Mouse (Mus musculus) neural tube, embryonic 10.5 days (tissue): ENCODE results near the gene Lrrc27.

Source experiments
- DNase-seq: peaks from one replicate; pipeline ENCODE4 v3.0.0-alpha.2; 2017; ENCODE audit warnings: low spot score; ENCODE audit errors: extremely low spot score

Gene Lrrc27

GRCm38 (mm10) chr7:139239432-139239831 lies 26.6 kb downstream of the Lrrc27 start:
- DNase-seq = no peak

DNA sequence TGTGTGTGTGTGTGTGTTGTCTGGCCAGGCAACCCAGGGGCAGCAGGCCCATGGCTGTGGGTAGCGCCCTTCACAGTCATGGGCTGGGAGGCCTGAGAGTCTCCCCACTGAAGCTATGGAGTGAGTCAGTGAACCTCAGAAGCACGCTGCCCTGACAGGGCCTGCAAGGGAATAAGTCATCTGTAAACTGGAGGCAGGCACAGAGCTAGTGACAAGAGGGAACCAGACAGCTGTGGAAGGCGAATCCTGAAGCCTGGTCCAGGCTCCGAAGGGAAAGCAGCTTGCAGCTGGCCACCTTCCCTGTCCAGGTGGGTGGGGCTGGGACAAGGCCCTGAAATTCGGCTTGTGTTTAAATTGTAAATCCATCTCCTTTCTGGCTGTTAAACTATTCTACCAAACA lies 33.3 kb downstream of the Lrrc27 start:
- no peak for DNase-seq

DNA sequence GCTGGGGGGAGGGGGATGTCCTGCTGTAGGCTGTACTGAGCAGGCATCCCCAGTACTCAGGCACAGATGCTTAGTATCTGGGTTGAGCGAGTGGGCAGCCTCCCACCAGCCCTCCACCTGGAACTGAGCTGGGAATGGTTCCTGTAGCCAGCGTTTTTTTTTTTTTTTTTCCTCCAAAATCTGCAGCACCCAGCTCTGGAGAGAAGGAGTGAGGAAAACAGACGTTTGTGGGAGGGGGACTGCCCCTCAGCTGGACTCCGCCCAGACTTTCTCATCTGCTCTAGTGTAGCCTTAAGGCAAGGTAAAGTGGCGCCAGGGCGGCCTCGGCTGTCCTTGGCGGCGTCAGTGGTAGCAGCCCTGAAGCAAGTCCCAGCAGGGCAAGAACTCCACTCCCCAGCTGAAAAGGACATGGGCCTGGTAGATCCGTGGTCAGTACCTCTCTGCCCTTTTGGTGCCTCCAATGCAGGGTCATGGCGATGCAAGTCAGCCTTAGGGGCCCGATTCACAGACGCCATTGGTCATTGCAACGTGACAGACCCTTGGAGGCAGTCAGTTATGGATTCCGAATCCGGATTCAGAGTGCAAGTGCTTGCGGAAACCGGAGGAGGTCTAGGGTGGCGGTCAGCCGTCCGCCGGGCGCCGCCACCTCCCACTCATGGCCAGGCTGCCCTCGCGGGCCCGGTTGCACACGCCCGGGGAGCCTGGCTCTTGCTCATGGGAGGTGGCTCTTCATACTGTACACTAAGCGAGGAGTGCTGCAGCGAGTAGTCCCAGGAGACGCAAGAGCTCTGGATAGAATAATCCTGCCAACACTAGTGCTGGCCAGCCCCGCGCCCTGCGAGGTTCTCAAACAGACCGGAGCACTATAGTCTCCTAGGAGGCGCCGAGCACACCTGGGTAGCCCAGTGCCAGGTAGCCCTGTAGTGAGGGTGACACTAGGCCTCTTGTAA lies 34.4 kb downstream of the Lrrc27 start:
- peak; percentile 58 for DNase-seq

DNA sequence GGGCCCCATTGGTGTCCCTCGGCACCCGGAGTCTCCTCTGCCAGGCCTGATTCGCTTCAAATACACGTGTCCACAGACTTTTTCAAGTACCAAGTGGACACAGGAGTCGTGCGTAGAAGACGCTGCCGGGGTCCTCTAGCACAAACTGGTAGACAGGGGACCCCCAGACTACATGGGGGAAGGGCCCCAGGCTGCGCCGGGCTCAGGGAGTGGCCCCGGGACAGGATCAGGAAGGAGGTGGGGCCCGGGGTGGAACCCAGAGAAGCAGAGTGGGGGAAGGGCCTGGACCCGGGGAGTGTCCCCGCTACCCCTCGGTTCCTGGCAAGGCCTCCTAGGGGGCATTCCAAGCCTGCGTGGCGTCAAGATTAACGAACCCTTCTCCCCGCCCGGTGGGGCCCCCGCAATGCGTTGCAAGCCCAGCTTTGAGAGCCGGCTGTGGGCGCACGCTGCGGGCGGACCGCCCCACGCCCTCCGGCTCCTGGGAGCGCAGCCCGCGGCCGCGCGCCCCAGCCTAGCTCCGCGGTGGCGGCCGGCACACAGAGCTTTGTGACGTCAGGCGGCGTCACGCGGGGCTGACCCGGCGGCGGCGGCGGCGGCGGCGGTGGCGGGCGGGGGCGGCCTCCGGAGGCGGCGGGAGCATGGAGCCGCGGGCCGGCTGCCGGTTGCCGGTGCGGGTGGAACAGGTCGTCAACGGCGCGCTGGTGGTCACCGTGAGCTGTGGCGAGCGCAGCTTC lies 35.3 kb downstream of the Lrrc27 start, which contains the start of gene Pwwp2b:
TSS of gene Pwwp2b (plus strand) at position 602 of the 734 bp plus-strand sequence.
- peak; percentile 84 for DNase-seq

GRCm38 (mm10) chr7:139248615-139249405 lies 36.0 kb downstream of the Lrrc27 start:
- DNase-seq = no peak

DNA sequence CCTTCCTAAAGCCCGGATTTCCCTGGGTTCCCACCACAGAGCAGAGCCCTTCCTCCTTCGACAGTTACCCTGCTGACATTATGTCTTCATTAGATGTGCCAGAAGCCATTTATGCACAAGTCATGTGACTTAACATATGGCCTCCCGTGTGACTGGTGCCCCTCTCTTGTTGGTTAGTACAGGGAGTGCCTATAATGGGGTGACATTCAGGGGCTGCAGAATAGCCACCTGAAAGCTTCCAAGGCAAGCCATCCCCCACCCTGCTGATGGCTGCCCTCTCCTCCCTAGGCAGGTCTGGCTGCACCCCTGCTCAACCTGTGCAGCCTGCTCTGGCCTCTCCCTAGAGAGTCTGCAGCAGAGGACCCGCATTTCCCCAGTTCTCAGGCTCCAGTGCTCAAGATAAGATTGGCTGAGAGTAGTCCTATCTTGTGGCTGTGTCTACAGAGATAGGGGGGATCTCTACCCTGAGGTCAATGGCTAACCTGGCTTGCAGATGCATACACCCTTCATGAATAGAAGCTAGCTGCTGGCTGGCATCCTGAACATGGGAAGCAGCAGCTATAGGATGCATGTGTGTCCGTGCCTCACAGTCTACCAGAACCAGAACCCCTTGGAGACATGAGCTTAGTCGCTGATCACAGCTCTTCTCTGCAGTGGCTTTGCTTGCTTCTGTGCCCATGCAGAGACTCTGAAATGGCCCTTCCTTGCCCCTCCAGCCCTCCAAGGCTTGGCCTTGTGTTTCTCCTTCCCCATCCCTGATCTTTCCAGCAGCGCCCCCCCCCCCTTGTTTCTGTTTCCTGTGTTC lies 36.8 kb downstream of the Lrrc27 start:
- DNase-seq = no peak

GRCm38 (mm10) chr7:139251881-139252301 lies 39.1 kb downstream of the Lrrc27 start:
- no peak for DNase-seq

DNA sequence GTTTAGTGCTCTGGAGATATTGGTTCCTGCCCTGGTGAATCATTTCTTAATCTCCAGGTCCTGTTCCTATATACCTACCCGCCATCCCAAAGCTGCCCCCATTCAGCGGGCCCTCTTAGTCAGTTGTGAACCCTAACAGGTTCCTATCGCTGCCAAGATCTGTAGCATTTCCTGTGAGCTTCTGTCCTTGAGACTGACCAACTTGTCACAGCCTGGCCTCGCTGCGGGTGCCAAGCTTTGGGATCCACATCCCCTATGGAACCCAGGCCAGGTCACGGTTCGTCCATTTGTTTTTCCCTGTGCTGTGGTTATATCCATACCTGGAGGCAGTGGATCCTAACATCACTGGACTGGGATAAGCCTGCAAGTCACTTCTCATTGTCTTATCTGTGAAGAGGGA lies 39.8 kb downstream of the Lrrc27 start:
- DNase-seq = no peak

DNA sequence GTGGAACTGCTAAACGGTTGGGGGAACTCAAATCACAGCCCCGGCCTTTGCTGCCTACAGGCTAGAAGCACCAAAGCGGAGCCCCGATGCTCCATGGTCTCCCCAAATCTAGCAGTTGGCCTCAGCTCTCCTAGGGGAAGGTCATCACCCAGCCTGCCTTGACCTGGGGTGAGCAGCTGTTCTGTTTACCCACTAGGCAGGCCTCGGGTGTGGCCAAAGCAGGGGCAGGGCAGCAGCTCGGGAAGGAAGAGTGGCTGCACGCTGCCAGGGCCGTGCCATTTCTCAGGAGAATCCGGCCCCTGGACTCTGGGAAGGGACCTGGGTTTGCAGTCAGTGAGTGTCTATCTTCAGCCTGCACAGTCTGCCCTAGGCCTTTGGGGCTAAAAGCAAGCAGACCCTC lies 40.2 kb downstream of the Lrrc27 start:
- no peak for DNase-seq

GRCm38 (mm10) chr7:139253462-139253861 lies 40.7 kb downstream of the Lrrc27 start:
- DNase-seq = no peak

- DNase-seq = no peak
Measured at GRCm38 (mm10) chr7:139254626-139255025, 41.8 kb downstream of the Lrrc27 start.

DNA sequence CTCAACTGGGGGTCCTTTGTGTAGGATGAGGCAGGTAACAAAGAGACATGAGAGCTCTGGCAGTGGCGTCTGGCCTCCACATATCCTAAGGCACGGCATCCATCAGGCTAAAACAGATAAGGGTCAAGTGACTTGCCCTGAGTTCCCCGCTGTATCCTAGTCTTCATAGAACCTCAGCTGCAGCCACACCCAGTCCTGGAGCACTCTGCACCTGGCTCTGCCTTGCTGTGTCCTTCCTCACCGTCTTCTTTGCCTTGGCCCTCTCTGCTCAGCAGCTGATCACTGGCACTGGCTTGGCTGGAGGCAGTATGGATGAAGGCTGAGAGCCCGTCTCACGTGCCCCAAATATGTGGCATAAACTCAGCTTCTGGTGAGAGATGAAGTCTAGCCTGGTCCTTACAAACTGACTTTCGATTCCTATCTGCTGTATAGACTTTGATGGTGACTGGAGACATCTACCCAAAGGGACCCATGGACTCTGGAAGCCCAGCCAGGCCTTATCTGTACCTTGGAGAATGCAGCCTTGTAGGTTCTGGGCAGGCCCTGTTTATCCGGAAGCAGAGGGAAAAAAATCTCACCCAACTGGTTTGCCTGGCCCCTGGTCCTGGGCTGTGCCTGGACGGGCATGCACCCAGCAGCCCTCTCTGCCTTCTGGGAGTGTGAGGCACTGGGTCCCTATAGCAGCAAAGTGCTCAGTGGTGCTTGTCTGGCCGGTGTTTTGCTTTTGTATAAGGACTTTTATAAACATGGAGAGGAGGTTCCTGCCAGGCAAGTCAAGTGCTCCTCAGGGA lies 45.2 kb downstream of the Lrrc27 start:
- no peak for DNase-seq

GRCm38 (mm10) chr7:139264337-139264736 lies 51.5 kb downstream of the Lrrc27 start:
- no peak for DNase-seq

DNA sequence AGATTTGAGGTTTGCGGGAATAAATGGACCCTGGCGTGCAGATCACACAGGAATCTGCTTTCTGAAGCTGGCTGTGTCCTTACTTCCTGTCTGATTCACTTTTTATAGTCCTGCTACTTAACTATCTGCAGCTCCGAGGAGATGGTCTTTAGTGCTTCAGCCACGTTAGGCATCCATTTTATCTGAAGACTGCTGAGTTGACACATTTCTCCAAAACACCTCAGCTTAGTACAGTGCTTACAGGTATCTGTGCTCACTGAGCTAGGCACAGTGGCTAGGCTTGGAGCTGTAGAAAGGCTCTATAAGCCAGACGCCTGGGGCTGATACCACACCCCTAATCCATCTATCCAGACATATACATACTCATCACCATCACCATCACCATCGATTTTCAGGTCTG lies 52.8 kb downstream of the Lrrc27 start:
- DNase-seq = no peak

- DNase-seq = no peak
Measured at GRCm38 (mm10) chr7:139266431-139266830, 53.6 kb downstream of the Lrrc27 start.

DNA sequence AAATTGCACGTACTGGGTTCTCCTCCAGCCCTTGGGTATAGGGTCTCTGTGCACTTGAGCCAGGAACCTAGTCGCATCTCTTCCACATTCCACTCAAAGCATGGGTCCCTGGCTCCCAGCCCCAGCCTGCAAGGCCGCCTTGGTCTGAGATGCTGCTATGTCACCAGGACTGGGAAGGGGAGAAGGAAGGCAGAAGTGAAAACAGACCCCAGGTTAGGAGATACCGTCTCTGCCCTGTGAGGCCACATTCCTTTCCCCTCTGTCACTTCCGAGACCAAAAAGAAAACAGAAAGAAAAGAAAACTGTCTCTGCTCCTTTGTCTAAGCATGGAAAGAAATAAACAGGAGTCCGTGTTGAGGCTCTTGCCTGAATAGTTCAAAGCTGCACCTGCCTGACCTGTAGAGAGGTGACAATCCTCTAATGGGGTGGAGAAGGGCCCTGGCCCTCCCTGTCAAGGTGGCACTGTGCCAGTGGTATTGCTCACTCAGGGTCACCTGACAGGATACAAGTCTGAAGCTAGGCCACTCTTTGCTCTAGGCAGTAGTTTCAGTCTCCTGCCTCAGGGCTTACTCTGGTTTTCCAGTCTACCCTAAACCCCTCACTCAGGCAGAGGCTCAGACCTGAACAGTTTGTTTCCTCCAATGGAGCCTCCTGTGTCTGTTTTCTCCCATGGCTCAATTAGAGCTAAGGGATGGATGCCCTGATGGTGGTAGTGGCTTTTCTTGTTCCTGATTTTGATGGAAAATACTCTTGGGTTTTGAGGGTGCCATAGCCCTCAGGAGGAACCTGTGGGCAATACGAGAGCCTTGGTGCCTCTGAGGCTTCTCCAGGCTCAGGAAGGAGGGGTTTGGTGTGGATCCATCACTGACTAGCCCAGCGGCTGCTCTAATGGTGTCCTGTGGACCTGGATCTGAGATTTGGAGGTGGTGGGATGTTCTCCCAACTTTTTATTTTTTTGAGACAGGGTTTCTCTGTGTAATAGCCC lies 54.4 kb downstream of the Lrrc27 start:
- DNase-seq = no peak

DNA sequence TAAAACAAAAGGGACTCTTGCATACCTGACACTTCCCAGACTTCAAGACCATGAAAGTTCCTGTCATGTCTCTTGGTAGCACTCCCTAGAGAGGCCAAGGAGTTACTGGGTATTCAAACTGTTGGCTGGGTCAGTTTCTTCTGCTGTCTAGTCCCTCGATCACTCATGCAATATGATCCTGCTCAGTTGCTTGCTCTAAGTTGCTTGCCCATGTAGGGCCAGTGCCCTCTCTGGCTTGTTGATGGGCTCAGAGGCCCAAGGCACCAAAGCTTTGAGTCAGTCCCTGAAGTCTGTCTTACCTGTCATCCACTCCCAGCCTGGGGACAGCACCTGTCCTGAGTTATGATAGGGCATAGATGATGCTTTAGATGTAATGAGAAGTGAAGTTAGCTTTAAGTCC lies 58.0 kb downstream of the Lrrc27 start:
- DNase-seq = no peak

DNA sequence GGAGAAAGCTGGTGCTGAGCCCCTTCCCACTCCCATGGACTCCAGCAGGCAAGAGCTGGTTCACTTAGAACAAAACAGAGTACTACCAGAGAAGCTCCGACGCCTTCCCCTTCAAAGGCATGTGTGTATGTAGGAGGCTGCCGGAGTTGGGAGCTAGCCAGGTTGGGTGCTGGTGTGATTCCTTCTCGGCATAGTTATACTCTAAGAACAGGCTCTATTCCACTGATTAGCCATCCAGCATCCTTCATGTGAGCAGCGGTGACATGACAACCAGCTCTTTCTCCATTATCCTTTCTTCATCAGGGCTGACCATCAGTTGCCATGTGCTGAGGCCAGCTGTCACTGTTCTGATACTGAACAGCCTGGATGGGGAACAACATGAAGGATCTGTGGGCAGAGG lies 59.1 kb downstream of the Lrrc27 start:
- DNase-seq = no peak
